Mouse (Mus musculus) layer of hippocampus, adult 9-10 months (tissue): ENCODE measurements around the gene Oaf.
A peak's percentile ranks its signal among the peaks of the same experiment; 100 is the strongest.

Experiments used
- DNase-seq: peaks from one replicate; pipeline ENCODE4 v3.0.0; 2022; ENCODE audit warnings: low spot score

Gene Oaf

DNA sequence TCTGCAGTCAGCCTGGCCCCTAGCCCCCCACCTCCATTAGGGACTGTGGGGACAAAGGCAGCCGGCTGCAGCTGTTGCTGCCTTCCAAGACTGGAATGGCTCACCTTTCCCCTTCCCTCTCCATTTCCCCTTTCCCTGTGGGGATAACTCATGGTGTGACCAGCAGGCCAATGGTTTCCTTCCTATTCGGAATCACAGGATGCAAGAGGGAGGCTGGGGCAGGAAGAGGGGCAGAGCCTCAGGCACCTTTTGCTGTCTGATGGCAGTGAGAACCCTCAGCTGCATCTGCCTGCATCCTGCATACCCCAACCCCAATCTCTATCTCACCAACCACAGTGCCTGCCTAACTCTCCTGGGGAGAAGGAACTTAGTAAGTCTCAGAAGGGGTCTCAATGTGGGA lies 14.2 kb downstream of the Oaf start:
- no peak for DNase-seq

GRCm38 (mm10) chr9:43224771-43225355 lies 14.8 kb downstream of the Oaf start:
- no peak for DNase-seq

DNA sequence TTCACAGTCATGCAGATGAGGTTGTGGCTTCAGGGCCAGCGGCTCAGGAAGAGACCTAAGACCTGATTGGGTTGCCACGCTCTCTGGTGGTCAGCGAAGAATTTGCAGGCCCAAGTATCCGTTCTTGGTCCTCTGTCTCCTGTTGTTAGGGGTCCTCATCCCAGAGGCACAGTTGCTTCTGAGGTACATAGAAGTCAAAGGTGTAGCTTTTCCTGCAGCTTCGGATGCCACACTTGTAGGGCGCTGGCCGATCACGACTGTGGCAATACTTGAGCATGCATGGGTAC lies 17.3 kb downstream of the Oaf start:
- no peak for DNase-seq

- peak; percentile 89 for DNase-seq
These were observed 17.9 kb downstream of the Oaf start for GRCm38 (mm10) chr9:43221643-43222428.

DNA sequence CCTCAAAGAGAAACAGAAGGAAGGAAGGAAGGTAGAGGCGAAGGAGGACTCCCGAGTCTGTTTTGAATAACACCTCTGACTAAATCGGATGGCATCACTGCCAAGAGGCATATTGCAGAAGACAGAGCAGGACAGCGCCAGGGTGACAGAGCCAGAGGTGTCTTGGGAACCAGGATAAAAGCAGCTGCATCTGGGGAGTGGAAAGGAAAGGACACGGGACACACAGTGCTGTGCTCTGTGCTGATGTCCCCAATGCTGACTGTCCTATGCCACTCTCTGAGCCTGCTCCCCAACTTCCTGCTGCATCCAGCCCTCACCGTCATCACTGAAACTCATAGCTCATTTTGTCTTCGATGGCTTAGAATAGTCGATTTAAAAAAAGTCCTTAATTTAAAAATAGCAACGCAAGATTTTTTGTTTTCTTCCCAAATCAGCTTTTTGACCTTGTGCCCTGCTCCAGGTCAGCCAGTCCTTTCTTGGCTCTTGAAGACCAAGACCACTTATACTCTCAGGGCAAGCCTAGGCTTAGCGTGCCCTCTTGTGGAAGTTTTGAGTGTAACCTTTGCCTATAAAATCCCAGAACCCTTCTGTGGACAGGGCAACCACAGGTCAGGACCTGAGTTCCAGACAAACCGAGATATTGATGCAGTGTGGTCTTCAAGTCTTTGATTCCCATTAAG lies 28.8 kb downstream of the Oaf start:
- DNase-seq: peak; percentile 27

DNA sequence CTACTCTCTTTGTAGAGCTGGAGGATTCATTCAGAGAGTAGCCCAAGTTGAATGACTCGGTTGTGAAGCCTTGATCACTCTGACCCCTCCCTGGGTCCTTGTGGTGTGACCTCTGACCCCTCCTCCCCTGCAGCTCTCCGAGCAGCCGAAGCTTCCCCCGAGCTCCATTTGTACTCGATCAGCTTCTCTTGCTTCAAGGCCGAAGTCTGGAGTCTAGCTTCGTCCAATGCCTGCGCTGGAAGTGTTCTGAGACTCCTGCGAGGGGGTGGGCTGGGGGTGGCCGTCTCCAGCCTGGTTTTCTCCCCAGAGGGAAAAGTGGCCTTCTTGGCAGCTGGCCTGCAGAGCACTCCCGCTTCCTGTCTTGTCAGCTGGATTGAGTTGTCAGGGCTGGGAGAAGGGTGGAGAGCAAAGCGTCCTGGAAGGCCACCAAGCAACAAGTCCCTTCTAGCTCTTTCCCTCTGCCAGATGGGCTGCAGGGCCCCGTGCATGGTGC lies 29.5 kb downstream of the Oaf start, which contains the start of gene Pou2f3:
Gene Pou2f3 (minus strand): TSS at position 180 of the 493 bp plus-strand sequence.
- no peak for DNase-seq

GRCm38 (mm10) chr9:43206022-43206390 lies 33.7 kb downstream of the Oaf start:
- no peak for DNase-seq

DNA sequence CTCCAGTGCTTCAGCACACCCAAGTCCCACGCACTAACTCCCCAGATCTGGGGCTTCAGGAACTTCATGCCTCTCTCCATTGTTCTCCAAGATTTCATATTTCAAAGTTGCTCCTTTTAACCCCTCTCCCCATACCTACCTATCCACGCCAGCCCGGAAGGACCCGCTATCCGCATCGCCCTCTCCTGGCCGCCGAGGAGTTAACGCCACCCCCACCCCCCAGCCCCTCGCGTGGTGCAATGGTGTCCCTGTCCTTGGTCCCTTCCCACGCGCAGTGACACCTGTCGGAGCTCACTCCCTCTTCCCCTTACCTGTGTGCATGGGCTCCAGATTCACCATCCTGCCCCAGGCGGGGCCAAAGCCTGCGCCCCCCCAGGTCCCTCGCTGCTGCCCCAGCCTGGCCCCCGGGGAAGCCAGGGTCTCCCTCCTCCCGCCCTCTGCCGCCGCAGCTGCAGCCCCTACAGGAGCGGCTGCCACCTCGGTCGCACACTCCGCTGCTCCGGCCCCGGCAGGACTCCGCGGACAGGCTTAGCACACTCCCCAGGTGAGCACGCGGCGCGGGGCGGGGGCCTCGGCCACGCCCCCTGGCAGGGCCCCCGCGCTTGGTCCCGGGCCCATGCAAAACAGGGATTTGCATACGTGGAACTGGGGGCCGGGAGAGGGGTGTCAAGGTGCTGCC lies 34.2 kb downstream of the Oaf start:
- DNase-seq: no peak

- no peak for DNase-seq
These were observed 39.5 kb downstream of the Oaf start for GRCm38 (mm10) chr9:43200212-43200611.

DNA sequence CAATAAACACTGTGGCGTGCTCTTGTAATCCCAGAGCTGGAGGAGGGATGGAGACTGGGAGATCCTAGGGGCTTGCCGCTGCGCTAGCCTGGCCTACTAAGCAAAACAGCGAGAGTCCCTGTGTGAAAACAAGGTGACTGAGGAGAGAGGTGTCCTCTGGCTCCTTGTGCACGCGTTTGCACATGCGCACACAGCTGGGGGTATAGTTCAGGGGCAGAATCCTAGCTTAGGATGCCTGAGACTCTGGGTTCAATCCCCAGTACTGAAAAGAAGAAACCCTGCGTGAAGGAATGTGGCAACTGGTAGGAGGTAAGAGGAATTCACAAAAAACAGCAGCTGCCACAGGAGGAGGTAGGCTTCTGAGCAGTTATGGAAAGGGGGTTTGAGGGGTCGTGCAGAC lies 45.7 kb downstream of the Oaf start:
- no peak for DNase-seq

- DNase-seq: no peak
These were observed 48.1 kb downstream of the Oaf start for GRCm38 (mm10) chr9:43191561-43191960.

- DNase-seq: no peak
These were observed 50.7 kb downstream of the Oaf start for GRCm38 (mm10) chr9:43189021-43189356.

DNA sequence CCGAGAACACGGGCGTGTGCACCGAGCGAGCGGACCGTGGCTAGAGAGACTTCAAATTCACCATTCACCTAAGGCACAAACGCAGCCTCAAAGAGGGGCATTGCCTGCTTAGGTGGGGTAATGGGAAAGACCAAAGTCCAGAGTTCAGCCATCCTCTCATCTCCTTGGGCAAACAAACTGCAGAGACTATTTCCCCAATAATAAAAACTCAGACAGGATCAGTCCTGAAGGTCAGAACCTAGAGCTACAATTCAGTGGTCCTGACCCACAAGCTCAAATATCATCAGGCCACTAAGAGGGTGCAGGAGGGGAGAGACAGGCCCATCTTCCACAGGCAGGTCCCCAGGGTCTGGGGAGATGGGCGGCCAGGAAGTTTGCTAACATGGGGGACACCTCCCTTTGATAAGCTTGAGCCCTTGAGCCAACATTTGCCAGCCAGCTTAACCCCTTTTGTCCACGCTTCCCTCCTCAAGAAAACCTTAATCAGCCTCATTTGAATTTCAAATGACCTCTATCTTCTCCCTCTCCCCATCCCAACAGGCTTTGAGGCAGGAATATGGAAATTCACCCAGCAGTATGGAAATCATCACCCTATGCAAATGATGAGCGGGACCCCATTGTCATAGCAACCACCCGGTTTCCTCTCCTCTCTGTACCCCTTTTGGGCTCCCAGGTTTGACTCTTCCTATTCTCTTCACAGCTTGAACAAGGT lies 51.2 kb downstream of the Oaf start:
- DNase-seq: no peak

DNA sequence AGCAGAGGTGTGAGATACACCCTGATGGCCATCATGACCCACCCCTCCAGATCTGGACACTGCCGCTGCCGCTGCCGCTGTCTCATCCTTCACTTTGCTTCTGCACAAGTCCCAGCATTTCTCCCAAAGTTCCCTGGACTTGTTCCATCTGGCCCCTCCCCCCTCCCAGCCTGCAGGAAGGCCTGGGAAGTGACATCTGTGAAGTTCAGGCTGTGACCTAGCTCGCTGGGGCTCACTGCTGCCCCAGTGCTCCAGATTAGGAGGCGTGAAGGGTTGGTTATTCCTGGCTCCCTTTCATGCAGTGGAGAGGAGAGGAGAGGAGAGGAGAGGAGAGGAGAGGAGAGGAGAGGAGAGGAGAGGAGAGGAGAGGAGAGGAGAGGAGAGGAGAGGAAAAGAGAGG lies 60.1 kb downstream of the Oaf start:
- no peak for DNase-seq

- DNase-seq: no peak
These were observed 61.5 kb downstream of the Oaf start for GRCm38 (mm10) chr9:43178172-43178571.
